Mouse (Mus musculus) ES-Bruce4 (cell line): Measurements from ENCODE around the gene Chrm1.

Experiments used
- CTCF ChIP-seq: IDR thresholded peaks from one replicate; pipeline ENCODE4 v1.8.1; 2011; ENCODE audit warnings: low read depth, low read length
- POLR2A ChIP-seq: IDR thresholded peaks from one replicate; pipeline ENCODE4 v1.8.1; 2011; ENCODE audit warnings: low read length; ENCODE audit not compliant: insufficient read depth

- no peak for TF ChIP-seq POLR2A
- TF ChIP-seq CTCF = no peak
These were observed 47.9 kb downstream of the Chrm1 start for GRCm38 (mm10) chr19:8711506-8711905.
